Mouse (Mus musculus): ENCODE results near the gene 1700001C02Rik. TPM values are rescaled to one million over a fixed set of nuclear protein-coding genes. Genes with fewer than 3 reads are reported as not detected.
A peak's percentile ranks its signal among the peaks of the same experiment; 100 is the strongest.

1700001C02Rik gene
- polyA plus RNA-seq, 1 experiment from 2014 or later = not detected

DNA sequence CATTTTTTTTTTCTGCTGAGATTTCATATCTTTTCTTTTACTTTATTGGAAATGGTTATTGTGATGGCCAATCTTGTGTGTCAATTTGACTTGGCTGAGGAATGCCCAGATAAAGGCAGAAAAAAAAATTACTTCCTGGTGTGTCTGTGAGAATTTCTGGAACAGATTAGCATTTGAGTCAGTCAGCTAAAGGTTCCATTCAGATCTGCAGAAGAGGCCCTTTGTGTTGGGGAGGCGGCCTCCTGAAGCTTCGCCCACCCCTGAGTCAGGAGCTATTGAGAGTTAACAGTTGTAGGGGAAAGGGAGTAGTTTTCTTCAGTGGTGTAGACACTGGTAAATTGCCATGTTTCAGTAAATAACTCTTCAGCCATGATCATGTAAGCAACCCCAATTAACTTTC lies 29.4 kb downstream of the 1700001C02Rik start:
- ATAC-seq (replicated peaks; ENCODE audit: insufficient number of reproducible peaks, low FRiP score, low TSS enrichment, low read depth) = no peak
- no peaks in the 10 kb centered on the region for H3K27me3 ChIP-seq (ENCODE audit: control insufficient read depth, insufficient read depth, low read length)
- H3K4me2 ChIP-seq (ENCODE audit: low read depth, low read length) = no peak overlapping the region
- peak; percentile 57 for DNase-seq (ENCODE audit: low spot score)
- no peaks in the 10 kb centered on the region for H3K36me3 ChIP-seq (replicated peaks; ENCODE audit: control insufficient read depth, insufficient read depth, low read depth, low read length)
- H3K9ac ChIP-seq (replicated peaks; ENCODE audit: low read length) = no peak overlapping the region
- H3K4me3 ChIP-seq (ENCODE audit: low read depth, low read length) = no peak overlapping the region
- 38% methylated on average over 2 of the region's 2 CpGs for WGBS
- peaks cover 3% of the 10 kb centered on the region; the same call in 1 of the 2 replicates for H3K4me1 ChIP-seq (ENCODE audit: control insufficient read depth, insufficient read depth, low read length)
- H3K27ac ChIP-seq (replicated peaks; ENCODE audit: low read depth, low read length) = no peak overlapping the region
- H3K9me3 ChIP-seq (replicated peaks; ENCODE audit: control insufficient read depth, low read length) = no peaks in the 10 kb centered on the region

DNA sequence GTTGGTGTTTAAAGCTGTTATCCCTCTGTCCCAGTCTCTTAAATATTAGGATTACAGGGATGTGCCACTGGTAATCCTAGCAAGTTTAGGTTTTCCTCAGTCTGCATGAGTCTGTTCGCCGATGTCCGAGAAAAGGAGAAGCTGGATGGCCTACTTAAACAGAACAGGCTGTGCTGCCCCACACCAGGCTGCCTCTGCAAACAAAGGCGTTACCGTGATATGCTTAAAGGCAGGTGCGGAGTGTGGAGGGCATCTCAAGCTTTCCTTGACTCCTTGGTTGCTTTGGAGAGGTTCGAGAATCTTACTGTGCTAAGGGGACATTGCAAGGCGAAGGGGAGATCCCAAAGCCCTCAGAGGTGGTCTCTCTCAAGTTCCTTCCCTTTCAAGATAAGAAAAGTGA lies 31.0 kb downstream of the 1700001C02Rik start:
- 59% methylated on average over 8 of the region's 8 CpGs for WGBS
- H3K9me3 ChIP-seq (replicated peaks; ENCODE audit: control insufficient read depth, low read length) = no peaks in the 10 kb centered on the region
- H3K27ac ChIP-seq (replicated peaks; ENCODE audit: low read depth, low read length) = 0 out of 2 replicates have a peak overlapping the region, but pooled peaks have one; percentile 3
- no peak for ATAC-seq (replicated peaks; ENCODE audit: insufficient number of reproducible peaks, low FRiP score, low TSS enrichment, low read depth)
- H3K4me1 ChIP-seq (ENCODE audit: control insufficient read depth, insufficient read depth, low read length) = peaks cover 3% of the 10 kb centered on the region; the same call in 1 of the 2 replicates
- H3K4me2 ChIP-seq (ENCODE audit: low read depth, low read length) = no peak overlapping the region
- no peaks in the 10 kb centered on the region for H3K36me3 ChIP-seq (replicated peaks; ENCODE audit: control insufficient read depth, insufficient read depth, low read depth, low read length)
- no peak overlapping the region for H3K9ac ChIP-seq (replicated peaks; ENCODE audit: low read length)
- H3K27me3 ChIP-seq (ENCODE audit: control insufficient read depth, insufficient read depth, low read length) = no peaks in the 10 kb centered on the region
- H3K4me3 ChIP-seq (ENCODE audit: low read depth, low read length) = no peak overlapping the region
- no peak for DNase-seq (ENCODE audit: low spot score)

DNA sequence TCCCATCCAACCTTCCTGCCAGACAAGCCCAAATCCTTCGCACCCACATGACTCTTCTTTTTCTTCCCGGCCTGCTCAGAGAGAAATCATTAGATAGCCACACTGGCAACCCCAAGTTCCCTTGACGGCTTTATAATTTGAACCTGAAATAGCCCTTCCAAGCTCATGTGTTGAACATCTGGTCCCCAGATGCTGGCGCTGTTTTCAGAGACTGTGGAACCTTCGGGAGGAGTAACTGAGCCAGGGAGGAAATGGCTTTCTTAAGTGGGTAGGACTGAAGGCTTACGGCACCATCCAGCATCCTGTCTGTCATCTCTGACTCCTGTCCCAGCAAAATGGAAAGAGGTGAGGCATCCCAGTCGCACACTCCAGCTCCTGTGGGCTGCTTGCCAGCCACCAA lies 31.5 kb downstream of the 1700001C02Rik start:
- ATAC-seq (replicated peaks; ENCODE audit: insufficient number of reproducible peaks, low FRiP score, low TSS enrichment, low read depth) (peak; percentile 45; the same call in 1 of the 2 replicates), DNase-seq (ENCODE audit: low spot score) (peak; percentile 89)
- 42% methylated on average over 7 of the region's 7 CpGs for WGBS
- Histone ChIP-seq H3K9me3 (replicated peaks; ENCODE audit: control insufficient read depth, low read length) (no peaks in the 10 kb centered on the region), H3K9ac (replicated peaks; ENCODE audit: low read length) (no peak overlapping the region), H3K4me3 (ENCODE audit: low read depth, low read length) (no peak overlapping the region), H3K4me1 (ENCODE audit: control insufficient read depth, insufficient read depth, low read length) (peaks cover 3% of the 10 kb centered on the region; the same call in 1 of the 2 replicates), H3K36me3 (replicated peaks; ENCODE audit: control insufficient read depth, insufficient read depth, low read depth, low read length) (no peaks in the 10 kb centered on the region), H3K27ac (replicated peaks; ENCODE audit: low read depth, low read length) (no peak overlapping the region), H3K27me3 (ENCODE audit: control insufficient read depth, insufficient read depth, low read length) (no peaks in the 10 kb centered on the region), H3K4me2 (ENCODE audit: low read depth, low read length) (no peak overlapping the region)

DNA sequence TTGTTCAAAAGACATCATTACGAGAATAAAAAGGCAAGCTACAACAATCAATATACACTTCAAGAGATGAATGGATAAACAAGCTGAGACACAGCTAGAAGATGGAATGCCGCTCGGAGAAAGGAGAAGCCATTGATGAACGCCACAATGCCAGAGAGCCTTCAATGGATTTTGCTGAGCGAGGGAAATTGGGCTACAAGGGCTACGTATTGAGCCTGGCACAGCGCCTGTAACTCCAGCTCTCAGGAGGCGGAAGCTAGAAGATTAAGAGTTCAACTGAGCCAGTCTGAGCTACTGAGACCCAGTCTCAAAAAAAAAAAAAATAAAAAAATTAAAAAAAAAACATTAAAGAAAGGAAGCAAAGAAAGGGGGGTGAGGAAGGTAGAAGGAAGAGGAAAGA lies 47.3 kb downstream of the 1700001C02Rik start:
- no peaks in the 10 kb centered on the region for H3K27me3 ChIP-seq (ENCODE audit: control insufficient read depth, insufficient read depth, low read length)
- H3K36me3 ChIP-seq (replicated peaks; ENCODE audit: control insufficient read depth, insufficient read depth, low read depth, low read length) = no peaks in the 10 kb centered on the region
- no peak overlapping the region for H3K27ac ChIP-seq (replicated peaks; ENCODE audit: low read depth, low read length)
- 86% methylated on average over 8 of the region's 8 CpGs for WGBS
- no peaks in the 10 kb centered on the region for H3K4me1 ChIP-seq (ENCODE audit: control insufficient read depth, insufficient read depth, low read length)
- DNase-seq (ENCODE audit: low spot score) = no peak
- H3K9ac ChIP-seq (replicated peaks; ENCODE audit: low read length) = no peak overlapping the region
- no peak for ATAC-seq (replicated peaks; ENCODE audit: insufficient number of reproducible peaks, low FRiP score, low TSS enrichment, low read depth)
- no peaks in the 10 kb centered on the region for H3K9me3 ChIP-seq (replicated peaks; ENCODE audit: control insufficient read depth, low read length)
- no peak overlapping the region for H3K4me2 ChIP-seq (ENCODE audit: low read depth, low read length)
- no peak overlapping the region for H3K4me3 ChIP-seq (ENCODE audit: low read depth, low read length)

DNA sequence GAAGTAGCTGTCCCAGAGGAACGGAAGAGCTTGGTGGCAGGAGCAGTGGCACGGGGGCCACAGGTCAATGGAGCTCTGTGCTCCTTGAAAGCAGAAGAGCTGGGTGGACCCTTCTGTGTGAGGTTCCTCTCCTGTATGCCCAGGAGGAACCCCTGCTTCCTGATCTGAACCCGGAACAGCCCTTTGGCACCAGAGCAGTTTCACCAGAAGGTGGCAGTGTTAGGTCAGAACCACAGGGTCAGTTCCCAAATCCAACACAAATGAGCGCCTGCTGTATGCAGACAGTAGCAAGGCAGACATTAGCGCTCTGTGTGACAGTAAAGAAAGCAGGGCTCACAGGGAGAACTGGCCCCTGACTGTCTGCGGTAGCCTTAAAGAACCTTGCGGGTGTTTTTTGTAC lies 50.5 kb downstream of the 1700001C02Rik start:
- Histone ChIP-seq H3K36me3 (replicated peaks; ENCODE audit: control insufficient read depth, insufficient read depth, low read depth, low read length) (no peaks in the 10 kb centered on the region), H3K4me1 (ENCODE audit: control insufficient read depth, insufficient read depth, low read length) (no peaks in the 10 kb centered on the region), H3K9ac (replicated peaks; ENCODE audit: low read length) (no peak overlapping the region), H3K27me3 (ENCODE audit: control insufficient read depth, insufficient read depth, low read length) (no peaks in the 10 kb centered on the region), H3K4me3 (ENCODE audit: low read depth, low read length) (no peak overlapping the region), H3K27ac (replicated peaks; ENCODE audit: low read depth, low read length) (no peak overlapping the region), H3K4me2 (ENCODE audit: low read depth, low read length) (no peak overlapping the region), H3K9me3 (replicated peaks; ENCODE audit: control insufficient read depth, low read length) (no peaks in the 10 kb centered on the region)
- 57% methylated on average over 7 of the region's 7 CpGs for WGBS
- DNase-seq (ENCODE audit: low spot score) (peak; percentile 52), ATAC-seq (replicated peaks; ENCODE audit: insufficient number of reproducible peaks, low FRiP score, low TSS enrichment, low read depth) (no peak)

DNA sequence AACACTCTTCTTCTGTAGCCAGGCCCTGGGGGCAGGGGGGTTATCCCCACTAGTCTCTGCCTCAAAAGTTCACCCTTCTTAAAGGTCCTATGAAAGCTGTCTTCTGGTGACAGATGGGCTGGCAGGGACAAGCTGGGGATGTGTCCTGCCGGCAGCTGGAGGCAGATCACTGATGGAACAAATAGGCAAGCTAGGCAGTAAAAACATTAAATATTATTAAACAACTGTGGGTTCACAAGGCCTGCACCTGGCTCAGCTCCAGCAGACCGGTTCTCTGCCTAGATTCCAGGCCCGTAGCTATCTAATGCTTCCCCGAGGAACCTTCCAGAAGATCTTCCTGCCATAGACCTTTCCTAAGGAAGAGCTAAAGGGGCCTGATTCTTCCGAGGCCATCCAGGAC lies 52.3 kb downstream of the 1700001C02Rik start:
- Histone ChIP-seq H3K27ac (replicated peaks; ENCODE audit: low read depth, low read length) (no peak overlapping the region), H3K4me3 (ENCODE audit: low read depth, low read length) (no peak overlapping the region), H3K4me2 (ENCODE audit: low read depth, low read length) (no peak overlapping the region), H3K9ac (replicated peaks; ENCODE audit: low read length) (no peak overlapping the region), H3K27me3 (ENCODE audit: control insufficient read depth, insufficient read depth, low read length) (no peaks in the 10 kb centered on the region), H3K36me3 (replicated peaks; ENCODE audit: control insufficient read depth, insufficient read depth, low read depth, low read length) (no peaks in the 10 kb centered on the region), H3K9me3 (replicated peaks; ENCODE audit: control insufficient read depth, low read length) (no peaks in the 10 kb centered on the region), H3K4me1 (ENCODE audit: control insufficient read depth, insufficient read depth, low read length) (no peaks in the 10 kb centered on the region)
- 82% methylated on average over 5 of the region's 5 CpGs for whole genome bisulfite sequencing
- ATAC-seq (replicated peaks; ENCODE audit: insufficient number of reproducible peaks, low FRiP score, low TSS enrichment, low read depth) (no peak), DNase-seq (ENCODE audit: low spot score) (no peak)

DNA sequence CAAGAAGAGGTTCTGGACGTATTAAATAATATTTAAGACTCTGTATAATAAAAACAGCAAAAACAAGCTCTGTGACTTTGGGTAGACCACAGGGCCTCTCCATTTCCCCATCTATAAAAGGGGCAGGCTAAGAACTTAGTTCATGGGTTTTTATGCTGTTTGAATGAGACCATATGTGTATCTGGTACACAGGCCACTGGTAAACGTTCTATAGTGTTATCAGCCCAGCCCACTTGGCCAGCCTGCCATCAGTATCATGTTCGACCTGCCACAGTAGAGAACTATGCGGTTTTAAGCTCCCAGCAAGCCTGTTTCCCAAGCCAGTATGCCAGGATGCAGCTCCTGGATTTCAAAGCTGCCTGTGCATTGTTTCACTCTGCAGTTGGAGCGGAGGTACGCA lies 52.7 kb downstream of the 1700001C02Rik start:
- no peak for DNase-seq (ENCODE audit: low spot score)
- no peak overlapping the region for H3K4me2 ChIP-seq (ENCODE audit: low read depth, low read length)
- no peaks in the 10 kb centered on the region for H3K4me1 ChIP-seq (ENCODE audit: control insufficient read depth, insufficient read depth, low read length)
- no peaks in the 10 kb centered on the region for H3K27me3 ChIP-seq (ENCODE audit: control insufficient read depth, insufficient read depth, low read length)
- no peaks in the 10 kb centered on the region for H3K9me3 ChIP-seq (replicated peaks; ENCODE audit: control insufficient read depth, low read length)
- 80% methylated on average over 6 of the region's 6 CpGs for WGBS
- no peak overlapping the region for H3K9ac ChIP-seq (replicated peaks; ENCODE audit: low read length)
- no peak overlapping the region for H3K27ac ChIP-seq (replicated peaks; ENCODE audit: low read depth, low read length)
- no peak for ATAC-seq (replicated peaks; ENCODE audit: insufficient number of reproducible peaks, low FRiP score, low TSS enrichment, low read depth)
- no peaks in the 10 kb centered on the region for H3K36me3 ChIP-seq (replicated peaks; ENCODE audit: control insufficient read depth, insufficient read depth, low read depth, low read length)
- H3K4me3 ChIP-seq (ENCODE audit: low read depth, low read length) = no peak overlapping the region

DNA sequence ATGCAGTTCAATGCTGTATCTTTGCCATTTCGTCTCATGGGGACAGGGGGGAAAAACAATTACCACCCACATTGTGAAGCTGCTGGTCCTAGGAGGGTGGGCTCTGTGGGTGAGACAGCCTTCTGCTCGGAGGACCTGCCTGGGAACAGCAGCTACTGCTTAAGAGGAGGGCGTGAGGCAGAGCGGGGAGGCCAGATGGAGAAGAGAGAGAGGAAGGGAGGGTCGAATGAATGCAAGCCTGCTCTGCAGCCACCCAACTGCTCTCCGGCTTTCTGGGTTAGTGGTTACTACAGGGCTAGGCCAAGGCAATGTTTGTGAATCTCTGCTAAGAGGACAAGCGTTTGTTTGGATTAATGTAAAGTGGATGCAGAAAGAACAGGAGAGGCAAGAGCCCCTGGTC lies 53.6 kb downstream of the 1700001C02Rik start:
- Histone ChIP-seq H3K9me3 (replicated peaks; ENCODE audit: control insufficient read depth, low read length) (no peaks in the 10 kb centered on the region), H3K4me3 (ENCODE audit: low read depth, low read length) (no peak overlapping the region), H3K27ac (replicated peaks; ENCODE audit: low read depth, low read length) (no peak overlapping the region), H3K9ac (replicated peaks; ENCODE audit: low read length) (no peak overlapping the region), H3K4me1 (ENCODE audit: control insufficient read depth, insufficient read depth, low read length) (no peaks in the 10 kb centered on the region), H3K4me2 (ENCODE audit: low read depth, low read length) (no peak overlapping the region), H3K27me3 (ENCODE audit: control insufficient read depth, insufficient read depth, low read length) (no peaks in the 10 kb centered on the region), H3K36me3 (replicated peaks; ENCODE audit: control insufficient read depth, insufficient read depth, low read depth, low read length) (no peaks in the 10 kb centered on the region)
- no peak for DNase-seq (ENCODE audit: low spot score)
- WGBS = 49% methylated on average over 7 of the region's 7 CpGs
- no peak for ATAC-seq (replicated peaks; ENCODE audit: insufficient number of reproducible peaks, low FRiP score, low TSS enrichment, low read depth)
